Mouse (Mus musculus) CD8-positive naive resting alpha-beta T cell, adult 2 months (primary cell): ENCODE results near the gene Tmem98.

Experiments
- DNase-seq, 2 experiments: peaks; one replicate each; pipeline ENCODE4 v3.0.0; 2022; ENCODE audit warnings: low read depth in 2 of 2, low spot score in 2 of 2

Gene Tmem98

DNA sequence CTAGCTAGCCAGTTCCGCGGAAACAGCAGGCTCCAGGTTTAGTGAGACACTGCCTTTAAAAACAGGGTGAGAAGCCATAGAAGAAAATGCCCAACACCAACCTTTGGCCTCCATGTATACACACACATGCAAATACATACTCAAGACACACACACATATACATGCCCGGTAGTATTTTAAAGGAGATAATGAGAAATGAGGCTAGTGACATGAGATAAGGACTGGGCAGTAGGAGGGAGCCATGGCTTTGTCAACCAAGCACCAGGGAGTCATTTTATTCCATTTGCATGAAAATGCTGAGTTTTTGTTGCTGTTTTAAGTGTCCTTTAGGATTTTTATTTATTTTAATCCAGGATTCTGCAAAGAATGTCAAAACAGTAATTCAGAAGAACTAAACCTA, 19.6 kb upstream of the Tmem98 start:
- no peak for DNase-seq

DNA sequence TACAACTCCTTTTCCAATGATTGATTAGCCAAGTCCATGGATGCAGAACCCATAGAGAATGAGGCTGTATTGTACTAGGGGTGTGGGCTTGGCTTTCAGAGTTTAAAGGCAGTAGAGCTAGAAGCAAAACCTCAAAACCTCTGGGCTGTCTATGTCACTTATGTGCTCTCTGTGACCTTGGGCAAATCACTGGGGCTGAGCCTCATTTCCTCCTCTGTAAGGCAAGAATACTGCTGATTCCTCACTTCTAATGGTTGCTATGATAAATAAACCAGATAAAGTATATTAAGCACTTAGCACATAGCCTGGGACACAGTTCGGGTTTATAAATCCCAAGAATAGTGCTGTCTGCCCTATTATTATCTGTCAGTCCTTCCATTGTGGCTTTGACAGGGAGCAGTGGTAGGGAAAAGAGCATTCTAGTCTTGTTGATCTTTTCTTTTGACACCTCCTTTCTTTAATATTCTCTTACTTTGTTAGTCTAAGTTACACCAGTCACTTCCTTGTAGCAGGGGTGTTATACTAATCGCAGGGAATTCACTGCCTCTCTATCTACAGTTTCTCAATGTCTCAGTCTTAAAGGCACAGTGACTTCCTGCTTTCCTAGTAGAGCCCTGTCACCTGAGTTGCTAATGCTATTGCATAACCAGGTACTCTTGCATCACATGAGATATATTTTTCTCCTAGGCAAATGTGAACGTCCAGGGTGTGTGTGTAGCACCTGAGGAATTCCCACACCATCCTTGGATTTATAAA, 18.1 kb upstream of the Tmem98 start:
- no peak for DNase-seq

DNA sequence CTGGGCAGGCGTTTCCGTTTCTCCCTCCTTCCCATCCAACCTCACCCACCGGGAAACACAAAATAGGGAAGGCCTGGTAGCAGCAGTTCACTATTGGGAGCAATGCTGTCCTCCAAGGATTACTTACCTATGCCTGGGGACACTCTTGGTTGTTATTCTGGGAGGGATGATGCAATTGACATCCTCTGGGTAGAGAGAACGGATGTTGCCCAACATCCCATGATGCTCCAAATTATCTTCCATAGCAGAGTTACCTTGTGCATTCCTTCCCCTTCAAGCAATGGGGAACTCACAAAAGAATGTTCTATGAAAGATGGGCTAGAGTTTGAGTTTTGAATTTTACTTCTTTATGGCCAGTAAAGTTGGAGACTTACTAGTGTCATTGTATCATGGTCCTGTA, 16.6 kb upstream of the Tmem98 start:
- DNase-seq = no peak

DNA sequence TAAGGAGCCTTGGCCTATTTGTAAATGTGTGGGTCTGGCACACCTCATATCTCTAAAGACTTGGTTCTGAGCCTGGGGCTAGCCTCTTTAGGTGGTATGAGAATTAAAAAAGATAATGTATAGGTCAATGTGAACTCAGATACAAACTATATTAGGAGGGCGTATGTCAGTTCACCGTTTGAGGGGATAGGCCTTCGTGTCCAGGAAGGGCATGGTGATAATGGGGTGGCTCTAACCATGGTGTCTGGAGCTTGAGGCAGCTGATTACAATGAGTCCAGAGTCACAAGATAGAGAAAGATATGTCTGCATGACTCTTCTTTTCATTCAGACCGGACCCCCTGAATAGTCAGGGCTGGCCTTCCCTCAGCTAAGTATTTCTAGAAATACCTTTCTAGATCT, 15.7 kb upstream of the Tmem98 start:
- DNase-seq = no peak

DNA sequence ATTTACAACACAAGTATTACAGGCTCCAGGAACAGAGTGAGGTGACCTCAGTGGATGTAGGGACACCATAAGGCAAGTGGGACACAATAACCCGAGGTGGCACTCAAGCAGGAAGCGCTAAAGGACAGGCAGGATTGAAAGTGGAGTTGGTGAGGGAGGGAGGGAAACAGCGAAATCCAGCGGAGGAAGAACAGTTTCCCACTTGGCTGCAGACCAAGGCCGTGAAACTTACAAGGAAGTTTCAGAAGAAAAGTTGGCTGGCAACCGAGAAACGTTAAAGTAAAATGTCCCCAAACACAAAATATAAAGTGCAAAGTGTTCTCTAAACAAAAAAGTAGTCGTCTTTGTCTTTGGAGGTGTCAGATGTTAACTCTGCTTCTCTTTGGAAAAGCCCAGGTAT, 14.5 kb upstream of the Tmem98 start:
- DNase-seq = no peak

DNA sequence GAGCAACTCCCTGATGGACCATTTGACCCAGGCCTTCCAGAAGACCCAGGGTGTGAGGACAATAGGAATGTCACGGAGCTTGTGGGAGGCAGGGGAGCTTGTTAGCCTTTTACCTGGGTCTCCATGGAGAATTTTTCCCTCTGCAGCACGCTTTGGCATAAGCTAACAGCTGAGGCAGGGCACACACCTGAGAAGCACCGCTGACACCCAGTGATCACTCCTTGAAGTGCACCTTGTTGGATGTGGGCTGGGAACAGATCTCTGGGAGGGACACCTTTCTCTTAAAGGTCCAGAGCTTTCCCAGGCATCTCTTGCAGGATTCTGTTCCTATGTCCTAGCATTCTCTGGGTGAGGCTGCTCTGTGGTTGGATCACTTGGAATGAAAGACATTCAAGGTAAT, 10.0 kb upstream of the Tmem98 start:
- DNase-seq = no peak

DNA sequence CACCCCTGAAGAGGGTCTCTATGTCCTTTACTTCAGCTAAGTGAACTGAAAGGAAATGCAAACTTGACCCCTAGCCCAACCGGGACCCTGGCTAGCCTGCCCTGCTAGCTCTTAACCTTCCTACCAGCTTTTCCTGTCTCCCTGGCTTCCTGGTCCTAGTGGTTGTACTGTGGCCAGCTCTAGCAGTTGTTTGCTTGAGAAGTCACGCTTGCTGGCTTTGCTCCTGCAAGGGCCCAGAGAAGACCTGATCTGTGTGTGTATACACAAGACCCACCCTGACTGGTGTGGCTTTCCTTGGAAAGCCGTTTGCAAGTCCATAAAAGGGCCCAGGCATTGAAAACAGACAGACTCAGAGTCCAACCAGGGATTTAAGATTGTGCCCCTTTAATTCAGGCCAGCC, 7.3 kb upstream of the Tmem98 start:
- no peak for DNase-seq

DNA sequence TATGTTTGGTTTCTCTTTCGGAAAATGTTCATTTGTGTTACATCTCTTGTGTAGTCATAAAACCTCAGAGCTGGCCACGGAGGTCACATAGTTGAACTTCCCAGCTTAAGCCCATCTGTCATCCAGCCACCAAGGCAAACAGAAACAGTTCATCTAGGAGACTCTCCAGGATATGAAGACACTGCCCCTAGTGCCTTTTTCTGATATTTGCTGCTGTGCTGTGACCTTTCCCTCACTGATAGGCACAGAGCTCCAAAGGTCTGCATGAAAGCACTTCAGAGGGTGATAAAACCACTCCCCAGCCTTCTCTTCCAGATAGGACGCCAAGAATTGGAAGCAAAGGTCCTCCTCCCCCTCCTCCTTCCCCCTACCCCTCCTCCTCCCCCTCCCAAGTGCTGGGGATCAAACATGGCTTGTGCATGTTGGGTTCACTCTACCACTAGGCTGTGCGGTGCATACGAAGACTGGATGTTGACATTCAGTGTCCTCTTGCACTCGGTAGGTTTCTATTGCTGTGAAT, 1.4 kb upstream of the Tmem98 start:
- no peak for DNase-seq

DNA sequence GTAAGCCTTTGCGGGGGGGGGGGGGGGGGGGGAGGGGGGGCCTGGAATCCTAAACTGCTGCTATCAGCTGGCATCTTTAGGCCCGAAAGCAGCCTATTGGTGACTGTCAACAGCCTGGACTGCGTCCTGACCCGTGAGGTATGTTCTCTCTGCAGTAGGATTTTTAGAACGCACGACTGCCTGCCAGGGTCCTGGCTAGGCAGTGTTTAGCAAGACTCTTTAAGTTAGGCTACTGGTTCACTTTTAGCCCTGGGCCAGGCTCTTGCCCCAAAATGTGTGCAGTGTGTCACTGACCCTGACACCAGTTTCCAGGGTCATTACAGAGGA, 346 bp upstream of the Tmem98 start:
- no peak for DNase-seq

DNA sequence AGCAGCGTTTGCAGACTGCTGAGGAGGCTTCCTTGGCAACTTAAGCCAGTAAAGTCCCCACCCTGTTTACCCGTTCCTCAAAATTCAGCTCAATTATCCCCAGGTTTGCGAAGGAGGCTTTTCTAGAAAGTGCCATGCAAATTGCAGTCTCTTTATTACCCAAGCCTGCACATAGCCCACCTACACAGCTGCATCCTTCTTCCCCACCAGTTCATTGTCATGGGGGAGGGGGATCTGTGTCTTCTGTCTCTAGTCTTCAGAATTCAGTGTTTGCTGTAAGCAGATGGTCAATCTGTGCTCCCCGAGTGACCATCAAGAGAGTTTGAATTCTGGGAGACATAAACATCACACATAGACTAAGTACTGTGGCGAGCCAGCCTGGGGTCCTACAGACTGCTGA, 1.2 kb downstream of the Tmem98 start:
- no peak for DNase-seq

DNA sequence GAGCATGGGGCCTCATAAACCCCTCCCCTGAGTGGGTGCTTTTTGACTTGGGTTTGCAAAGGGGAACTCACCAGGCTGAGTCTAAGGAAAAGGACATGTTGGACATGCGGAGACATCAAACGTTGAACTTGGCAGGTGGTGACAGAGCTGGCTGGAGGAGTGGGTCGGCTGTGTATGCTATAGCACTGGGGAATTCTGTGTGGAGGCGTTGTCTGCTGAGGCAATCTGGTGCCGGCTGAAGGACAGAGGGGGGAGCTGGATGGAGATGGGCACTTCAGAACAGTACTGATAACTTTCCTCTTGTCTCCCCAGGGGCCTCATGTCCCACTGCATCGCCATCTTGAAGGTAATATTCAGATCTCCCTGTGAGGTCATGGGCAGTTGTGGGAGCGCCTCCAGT, 5.4 kb downstream of the Tmem98 start:
- DNase-seq = no peak

DNA sequence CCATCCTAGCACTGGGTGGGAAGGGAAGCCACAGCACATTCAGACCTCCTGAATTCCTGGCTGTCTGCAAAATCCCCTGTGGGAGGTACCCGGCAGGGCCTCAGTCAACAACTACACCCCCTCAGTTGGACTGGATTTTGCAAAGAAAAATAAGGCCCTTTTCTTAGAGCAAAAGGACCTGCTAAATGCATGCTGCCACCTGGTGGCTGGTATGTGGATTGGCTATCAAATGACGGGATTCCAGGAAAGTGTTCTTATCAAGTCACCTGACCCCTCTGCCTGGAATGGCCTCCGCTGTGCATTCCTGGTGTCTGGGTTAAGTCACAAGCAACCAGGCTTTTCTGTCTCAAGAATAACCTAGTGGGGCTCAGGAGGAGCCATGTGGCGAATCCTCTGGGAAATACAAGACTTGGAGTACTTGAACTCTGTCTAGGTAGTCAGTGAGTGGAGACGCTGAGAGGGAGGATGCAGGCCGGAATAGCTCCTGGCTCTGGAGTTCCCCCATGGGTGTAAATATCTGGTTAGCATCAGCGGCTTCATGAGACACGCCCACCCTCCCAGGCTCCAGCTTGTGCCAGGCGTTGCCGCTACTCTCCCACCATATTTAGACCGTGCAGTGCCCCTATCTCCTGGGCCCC, 8.2 kb downstream of the Tmem98 start:
- DNase-seq = peak in 1 of 2 experiments; percentile 16

DNA sequence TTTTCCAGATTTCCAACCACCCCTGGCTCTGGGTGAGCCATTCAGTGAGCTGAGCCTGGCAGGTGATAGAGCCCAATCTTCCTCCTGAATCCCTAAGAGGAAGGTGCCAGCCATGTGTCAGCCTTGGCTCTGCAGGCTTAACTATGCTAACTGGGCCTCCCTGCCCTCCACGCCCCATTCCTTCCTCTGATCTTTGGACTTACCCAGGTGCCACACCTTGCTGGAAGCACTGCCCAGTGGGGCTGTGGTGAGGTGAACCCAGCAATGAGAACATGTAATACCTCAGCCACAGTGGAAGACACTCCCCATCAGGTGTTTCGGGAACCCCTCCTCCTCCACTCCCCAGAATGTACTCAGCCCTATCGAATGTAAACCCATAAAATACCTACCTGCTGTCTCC, 10.1 kb downstream of the Tmem98 start:
- DNase-seq = no peak

DNA sequence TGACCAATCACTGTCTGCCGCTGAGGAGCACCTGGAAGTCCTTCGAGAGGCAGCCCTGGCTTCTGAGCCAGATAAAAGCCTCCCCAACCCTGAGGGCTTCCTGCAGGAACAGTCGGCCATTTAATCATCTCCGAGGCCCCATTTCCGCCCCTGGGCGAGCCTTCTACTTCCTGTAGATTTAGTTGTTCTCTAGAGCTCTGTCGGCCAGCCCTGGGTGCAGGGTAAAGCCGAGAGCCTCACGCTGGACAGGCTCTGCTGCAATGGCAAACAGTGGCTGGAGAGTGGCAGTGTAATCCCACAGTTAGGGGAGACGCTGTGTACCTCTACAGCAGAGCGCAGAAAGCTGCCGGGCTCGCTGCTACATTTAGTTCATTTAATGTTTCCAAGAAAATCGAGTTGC, 11.3 kb downstream of the Tmem98 start:
- DNase-seq = no peak

DNA sequence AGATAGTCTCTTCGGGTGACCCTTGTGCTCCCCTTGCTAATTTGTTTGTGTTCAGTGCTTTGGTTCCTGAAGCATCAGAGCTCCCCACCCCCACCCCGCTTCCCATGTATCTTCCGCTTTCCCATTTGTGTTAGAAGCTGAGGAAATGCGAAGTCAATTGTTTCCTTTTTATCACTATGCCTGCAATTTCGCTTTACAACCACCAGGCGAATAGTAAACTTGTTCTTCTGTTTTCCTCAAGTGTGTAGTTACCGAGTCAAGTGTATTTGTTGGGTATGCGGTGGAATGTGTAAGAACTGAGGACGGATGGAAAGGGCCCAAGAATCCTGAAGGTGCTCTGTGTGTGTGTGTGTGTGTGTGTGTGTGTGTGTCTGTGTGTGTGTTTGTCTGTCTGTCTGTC, 11.8 kb downstream of the Tmem98 start:
- DNase-seq = no peak

DNA sequence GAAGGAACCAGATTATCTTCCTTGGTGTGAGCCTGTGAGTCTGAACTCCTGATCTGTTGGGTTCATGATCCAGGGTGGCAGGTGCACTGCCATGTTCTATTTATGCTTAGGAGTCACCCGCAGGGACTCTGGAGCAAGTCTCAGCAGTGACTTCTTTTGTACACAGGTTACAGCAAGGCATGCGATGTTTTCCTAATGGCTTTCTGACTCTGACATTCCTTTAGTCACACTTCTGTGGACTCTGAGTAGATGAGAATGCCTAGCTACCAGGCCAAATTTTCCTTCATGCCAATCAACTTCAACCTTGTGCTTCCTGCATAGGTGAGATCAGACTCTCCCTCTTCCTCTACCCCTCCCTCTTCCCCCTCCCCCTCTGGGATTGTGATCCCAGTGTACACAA, 25.4 kb downstream of the Tmem98 start:
- DNase-seq = no peak

DNA sequence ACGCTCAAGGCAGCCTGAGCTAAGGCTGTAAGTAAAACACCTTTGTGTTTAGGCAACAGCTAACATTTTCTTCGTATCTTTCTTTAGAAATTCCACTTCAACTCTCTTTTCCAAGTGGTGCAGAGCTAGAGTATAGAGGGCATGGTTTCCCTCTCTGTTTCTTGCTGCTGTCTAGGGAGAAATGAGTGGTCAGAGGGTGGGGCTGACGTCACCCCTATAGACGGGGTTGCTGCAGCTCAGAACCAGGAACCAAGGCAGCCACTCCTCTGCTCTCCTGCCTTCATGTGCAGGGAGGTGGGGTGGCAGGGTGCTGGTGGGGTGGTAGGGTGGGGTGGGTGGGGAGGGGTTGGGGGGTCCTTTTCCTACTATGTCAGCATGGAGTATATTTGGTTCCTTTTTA, 25.9 kb downstream of the Tmem98 start:
- no peak for DNase-seq

DNA sequence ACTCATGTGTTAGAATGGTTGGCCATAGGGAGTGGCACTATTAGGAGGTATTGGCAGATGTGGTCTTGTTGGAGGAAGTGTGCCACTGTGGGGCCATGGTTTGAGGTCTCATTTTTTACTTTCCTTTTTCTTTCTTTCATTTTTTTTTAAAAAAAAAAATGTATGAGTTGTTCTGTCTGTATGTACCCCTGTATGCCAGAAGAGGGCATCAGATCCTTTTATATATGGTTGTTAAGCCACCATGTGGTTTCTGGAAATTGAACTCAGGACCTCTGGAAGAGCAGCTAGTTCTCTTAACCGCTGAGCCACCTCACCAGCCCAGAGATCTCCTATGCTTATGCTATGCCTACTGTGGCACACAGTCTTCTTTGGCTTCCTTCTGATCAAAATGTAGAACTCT, 28.7 kb downstream of the Tmem98 start:
- no peak for DNase-seq

DNA sequence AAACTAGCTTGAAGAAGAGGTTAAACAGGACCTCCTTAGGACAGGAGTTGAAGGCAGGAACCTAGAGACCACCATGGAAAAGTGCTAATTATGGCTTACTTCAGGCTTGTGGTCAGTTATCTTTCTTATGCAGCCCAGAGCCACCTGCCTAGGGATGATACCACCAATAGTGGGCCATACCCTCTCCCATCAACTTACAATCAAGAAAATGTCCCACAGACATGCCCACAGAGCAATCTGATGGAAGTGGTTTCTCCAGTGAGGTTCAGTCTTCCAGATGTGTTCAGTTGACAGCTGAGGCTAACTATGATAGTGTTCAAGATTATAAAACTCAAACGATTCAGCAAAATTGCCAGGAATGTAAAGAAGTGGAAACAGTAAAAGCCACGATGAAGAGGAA, 33.5 kb downstream of the Tmem98 start:
- no peak for DNase-seq

DNA sequence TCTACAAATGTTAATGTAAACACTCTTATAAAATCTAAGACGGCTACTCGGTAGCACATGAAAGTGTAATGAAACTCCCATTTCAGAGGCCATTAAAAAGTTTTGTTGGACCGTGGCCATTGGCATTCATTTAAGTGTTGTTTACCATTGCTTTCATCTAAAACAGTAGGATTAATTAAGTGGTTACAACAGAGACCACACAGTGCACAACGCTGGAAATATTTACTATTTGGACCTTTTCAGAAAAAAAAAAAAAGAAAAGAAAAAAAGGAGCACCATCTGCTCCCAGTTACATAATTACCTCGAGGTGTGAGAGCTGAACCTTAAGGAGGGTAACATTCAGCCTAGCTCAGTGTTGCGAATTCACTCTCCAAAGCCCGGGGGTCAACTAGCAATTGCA, 35.5 kb downstream of the Tmem98 start:
- DNase-seq = no peak

DNA sequence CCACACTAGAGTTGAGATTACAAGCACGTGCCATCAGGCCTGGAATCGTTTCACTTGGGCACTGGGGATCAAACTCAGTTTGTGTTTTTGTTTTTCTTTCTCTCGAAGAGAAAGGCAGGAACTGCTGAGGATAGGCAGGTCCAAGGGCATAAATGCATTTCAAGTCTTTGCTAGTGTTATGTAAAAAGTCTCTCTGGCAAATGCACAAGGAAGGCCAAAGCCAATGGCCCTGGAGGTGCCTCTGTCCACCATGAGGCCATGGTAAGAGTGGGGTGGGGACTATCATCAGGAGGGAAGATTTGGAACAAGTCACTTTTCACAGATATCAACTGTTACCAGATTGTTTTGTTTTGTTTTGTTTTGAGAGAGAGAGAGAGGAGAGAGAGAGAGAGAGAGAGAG, 36.1 kb downstream of the Tmem98 start:
- DNase-seq = no peak

DNA sequence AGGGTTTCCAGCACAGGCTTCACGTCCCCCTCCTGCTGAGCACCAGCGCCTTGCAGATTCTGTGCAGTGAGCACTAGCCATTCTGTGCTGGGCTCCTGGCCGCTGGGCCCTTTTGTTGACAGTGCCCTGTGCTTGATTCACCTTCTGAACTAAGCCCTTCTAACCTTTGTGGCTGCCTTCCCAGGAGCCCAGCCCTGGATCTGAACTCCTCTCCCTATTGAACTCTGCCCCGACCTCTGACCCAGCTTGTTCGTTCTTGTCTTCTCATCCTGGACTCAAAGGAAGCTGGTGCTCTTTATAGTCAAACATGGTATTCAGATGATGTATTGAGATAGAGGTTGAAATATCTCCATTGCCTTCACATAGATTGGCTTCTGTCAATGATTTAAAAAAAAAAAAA, 38.2 kb downstream of the Tmem98 start:
- DNase-seq = no peak

DNA sequence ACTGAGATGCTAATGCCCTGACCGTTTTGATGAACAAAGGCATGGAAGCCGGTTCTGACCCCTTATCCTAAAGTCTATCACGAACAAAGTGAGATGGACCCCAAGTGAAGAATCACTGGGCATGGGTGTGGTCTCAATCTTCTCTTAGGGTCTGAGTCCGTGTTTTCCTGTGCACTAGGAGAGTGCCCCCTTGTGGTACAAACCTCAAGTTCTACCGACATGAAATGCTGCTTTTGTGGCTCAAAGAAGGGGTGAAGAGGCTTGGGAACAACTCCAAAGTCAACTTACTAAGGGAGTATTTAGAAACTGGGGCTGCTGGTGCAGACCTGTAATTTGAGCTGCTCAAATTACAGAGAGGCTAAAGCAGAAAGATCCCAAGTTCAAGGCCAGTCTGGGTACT, 41.9 kb downstream of the Tmem98 start:
- no peak for DNase-seq
